Comparison of ENCODE assay signal across 30 mouse cellular contexts in the genomic region with DNA sequence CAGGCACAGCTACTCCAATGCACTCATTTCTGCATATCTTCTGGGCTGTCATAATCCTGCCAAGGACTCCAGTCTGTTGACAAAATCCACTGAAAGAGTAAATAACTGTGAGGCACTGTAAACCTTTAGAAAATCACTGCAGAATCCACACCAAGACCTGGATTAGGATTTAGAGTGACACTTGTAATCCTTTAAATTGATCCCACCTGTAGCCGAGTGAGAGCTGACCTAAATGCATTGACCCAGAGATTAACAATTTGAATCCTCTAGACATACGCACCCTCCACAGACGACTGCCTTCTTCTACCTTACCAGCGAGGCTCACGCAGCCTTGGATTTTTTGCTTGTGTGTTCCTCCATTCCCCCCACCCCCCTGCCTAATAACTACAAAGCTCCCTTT. TPM values are rescaled to one million over a fixed set of nuclear protein-coding genes. Genes with fewer than 3 reads are reported as not detected.
"Had no signal": no experiment of that assay in that cellular context is flagged by ENCODE, and none has a peak within 500 bp of the region (broad histone marks: within the 10 kb centered on the region; RNA-seq: fewer than 3 reads in every experiment).

A gene (minus strand): TSS at position 101 of the 400 bp plus-strand sequence.

- H3K9me3 ChIP-seq: heart, embryonic 10.5 days; heart, embryonic 12.5 days; hindbrain, embryonic 10.5 days; hindbrain, embryonic 12.5 days; intestine, embryonic 15.5 days; limb, embryonic 10.5 days; limb, embryonic 12.5 days; liver, embryonic 13.5 days had no signal

- H3K36me3 ChIP-seq: heart, embryonic 10.5 days; heart, embryonic 12.5 days; hindbrain, embryonic 10.5 days; hindbrain, embryonic 12.5 days; intestine, embryonic 15.5 days; limb, embryonic 10.5 days; limb, embryonic 12.5 days; liver, embryonic 13.5 days had no signal

- H3K9ac ChIP-seq: heart, embryonic 12.5 days; hindbrain, embryonic 12.5 days; hindbrain, embryonic 14.5 days; intestine, embryonic 15.5 days; limb, embryonic 12.5 days; liver, embryonic 13.5 days had no signal

- H3K27me3 ChIP-seq: heart, embryonic 12.5 days; intestine, embryonic 15.5 days; liver, embryonic 13.5 days had no signal

- H3K4me3 ChIP-seq: gastrocnemius, adult 2 months; heart, embryonic 10.5 days; heart, embryonic 12.5 days; hindbrain, embryonic 10.5 days; hindbrain, embryonic 12.5 days; intestine, embryonic 15.5 days; limb, embryonic 10.5 days; limb, embryonic 12.5 days; liver, embryonic 13.5 days had no signal

- H3K4me2 ChIP-seq: heart, embryonic 12.5 days; hindbrain, embryonic 12.5 days; hindbrain, embryonic 14.5 days; intestine, embryonic 15.5 days; limb, embryonic 12.5 days; liver, embryonic 11.5 days; liver, embryonic 13.5 days had no signal

- ATAC-seq: hindbrain, embryonic 16.5 days; inflammation-experienced regulatory T-cells, adult 6 months; intestine, embryonic 15.5 days had no signal

- DNase-seq: gastrocnemius, adult 2 months; gastrocnemius, postnatal 10 days; gastrocnemius, postnatal 25 days; heart, adult 18-20 months; heart, postnatal 10 days; heart, postnatal 4 days; kidney, adult 11 months; kidney, adult 8-10 months; kidney, postnatal 10 days; kidney, postnatal 36 days; layer of hippocampus, adult 9-11 months; layer of hippocampus, postnatal 36 days; liver; liver, embryonic 13.5 days had no signal

- H3K4me1 ChIP-seq: heart, embryonic 10.5 days; heart, embryonic 12.5 days; hindbrain, embryonic 10.5 days; hindbrain, embryonic 12.5 days; intestine, embryonic 15.5 days; limb, embryonic 10.5 days; limb, embryonic 12.5 days; liver, embryonic 13.5 days had no signal

- H3K27ac ChIP-seq: gastrocnemius, adult 2 months; heart, embryonic 10.5 days; hindbrain, embryonic 10.5 days; hindbrain, embryonic 12.5 days; hindbrain, embryonic 14.5 days; intestine, embryonic 15.5 days; limb, embryonic 10.5 days; limb, embryonic 12.5 days; liver, embryonic 13.5 days had no signal

RNA-seq across cellular contexts. Expression of the gene that starts here (rescaled TPM):
- polyA plus RNA-seq: heart, embryonic 10.5 days; heart, embryonic 12.5 days; heart, embryonic 14.5 days; heart, embryonic 16.5 days; hindbrain, embryonic 10.5 days; intestine, embryonic 15.5 days; kidney, embryonic 14.5 days; kidney, embryonic 16.5 days; large intestine, adult 2 months; limb, embryonic 10.5 days; limb, embryonic 12.5 days; liver, embryonic 11.5 days; liver, embryonic 13.5 days had no signal
